Mouse (Mus musculus) ES-E14 (cell line): ENCODE results near the gene Adora2a. TPM values are rescaled to one million over a fixed set of nuclear protein-coding genes. Genes with fewer than 3 reads are reported as not detected.
"Not testable (repeated sequence)": the region's sequence is repeated elsewhere in the genome, so short reads cannot be mapped to it uniquely, and the experiment has no call there.

Experiments used
- DNase-seq: peaks from one replicate; pipeline ENCODE4 v3.0.0-alpha.2; 2013; ENCODE audit warnings: low read depth, low spot score
- H3K27ac ChIP-seq: 2 replicates; pipeline ENCODE4 v1.5.1; 2012; ENCODE audit warnings: low read depth, mild to moderate bottlenecking, low read length, moderate library complexity, mixed read lengths; ENCODE audit not compliant: poor library complexity, insufficient read depth, severe bottlenecking
- H3K36me3 ChIP-seq: 2 replicates; pipeline ENCODE4 v1.6.1; 2012; ENCODE audit warnings: mild to moderate bottlenecking, low read length, moderate library complexity, mixed read lengths; ENCODE audit not compliant: control insufficient read depth, poor library complexity, insufficient read depth, severe bottlenecking
- H3K4me1 ChIP-seq, 2 experiments: fragments of 150-350 bp in 1 of 2; sonication (generic) in 1 of 2; 2 replicates each; pipeline ENCODE4 v1.6.1; 2012; ENCODE audit warnings: low read length in 2 of 2, mild to moderate bottlenecking in 1 of 2, mixed read lengths in 1 of 2; ENCODE audit not compliant: control insufficient read depth in 2 of 2, insufficient read depth in 2 of 2, poor library complexity in 1 of 2
- H3K4me3 ChIP-seq, 2 experiments: fragments of 150-350 bp in 1 of 2; sonication (generic) in 1 of 2; 2 replicates each; pipeline ENCODE4 v1.5.1; 2012; ENCODE audit warnings: low read length in 2 of 2, low read depth in 1 of 2, mild to moderate bottlenecking in 1 of 2, mixed read lengths in 1 of 2; ENCODE audit not compliant: insufficient read depth in 1 of 2, poor library complexity in 1 of 2, severe bottlenecking in 1 of 2
- H3K9ac ChIP-seq: 2 replicates; pipeline ENCODE4 v1.6.1; 2012; ENCODE audit warnings: low read depth, mild to moderate bottlenecking, low read length, mixed read lengths; ENCODE audit not compliant: poor library complexity, insufficient read depth, severe bottlenecking
- H3K9me3 ChIP-seq: fragments of 150-350 bp; sonication (generic); 2 replicates; pipeline ENCODE4 v1.6.1; 2012; ENCODE audit warnings: low read depth, mild to moderate bottlenecking, low read length; ENCODE audit not compliant: control insufficient read depth, insufficient read depth
- CHD2 ChIP-seq: IDR thresholded peaks from 2 replicates; pipeline ENCODE4 v1.6.1; 2014; ENCODE audit warnings: mild to moderate bottlenecking, low read depth, low read length, inconsistent platforms
- HCFC1 ChIP-seq: IDR thresholded peaks from 2 replicates; pipeline ENCODE4 v1.6.1; 2012; ENCODE audit warnings: low read length, inconsistent platforms, borderline replicate concordance; ENCODE audit not compliant: insufficient read depth
- MAFK ChIP-seq: IDR thresholded peaks from 2 replicates; pipeline ENCODE4 v1.6.1; 2014; ENCODE audit warnings: mild to moderate bottlenecking, low read depth, low read length, inconsistent platforms; ENCODE audit not compliant: insufficient read depth
- ZC3H11A ChIP-seq: IDR thresholded peaks from 2 replicates; pipeline ENCODE4 v1.6.1; 2012; ENCODE audit warnings: low read depth, mild to moderate bottlenecking, inconsistent platforms, low read length, borderline replicate concordance
- ZNF384 ChIP-seq: IDR thresholded peaks from 2 replicates; pipeline ENCODE4 v1.6.1; 2012; ENCODE audit warnings: low read depth, low read length, inconsistent platforms
- in situ Hi-C, 2 experiments: fragments of 600-800 bp; cut with MboI; formaldehyde crosslinking; loops; one replicate each; pipeline ENCODE4 v1.15.1; 2025; ENCODE audit warnings: low sequenced_read_pairs in 2 of 2, inconsistent platforms in 1 of 2; ENCODE audit not compliant: unreplicated experiment in 2 of 2
- total RNA-seq: library from RNA; depleted of rRNA; stranded (reverse); fragments of 300-350 nt; gene quantifications from 2 replicates; pipeline ENCODE4 v1.2.3, GENCODE M21; 2012

Gene Adora2a
- total RNA-seq, 1 experiment = 0.58 TPM

DNA sequence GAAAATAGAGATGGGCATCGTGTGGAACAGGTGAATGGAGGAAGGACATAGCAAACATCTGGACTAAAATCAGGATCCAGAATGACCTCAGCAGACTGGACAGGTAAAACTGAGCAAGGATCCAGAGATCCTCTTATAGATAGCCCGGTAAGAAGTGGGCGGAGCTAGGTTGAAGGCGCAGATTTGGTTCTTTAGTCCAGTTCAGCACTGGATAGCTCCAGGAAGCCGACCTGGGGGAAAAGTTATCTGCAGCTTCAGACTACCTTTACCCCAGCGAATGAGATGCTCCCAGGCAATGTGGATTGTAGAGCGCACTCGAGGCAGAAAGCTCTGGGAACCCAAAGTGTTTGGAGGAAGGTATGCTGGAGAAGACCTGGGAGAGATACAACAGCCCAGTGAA, 25.3 kb downstream of the Adora2a start:
- Histone ChIP-seq H3K36me3 (no peaks in the 10 kb centered on the region), H3K27ac (no peak overlapping the region), H3K9ac (no peak overlapping the region), H3K4me1 (no peaks in the 10 kb centered on the region), H3K4me3 (no peak overlapping the region), H3K9me3 (no peaks in the 10 kb centered on the region)
- TF ChIP-seq MAFK (no peak), ZNF384 (no peak), HCFC1 (no peak), CHD2 (no peak), ZC3H11A (no peak)
- in situ Hi-C loops = no loop called here
- DNase-seq = no peak

DNA sequence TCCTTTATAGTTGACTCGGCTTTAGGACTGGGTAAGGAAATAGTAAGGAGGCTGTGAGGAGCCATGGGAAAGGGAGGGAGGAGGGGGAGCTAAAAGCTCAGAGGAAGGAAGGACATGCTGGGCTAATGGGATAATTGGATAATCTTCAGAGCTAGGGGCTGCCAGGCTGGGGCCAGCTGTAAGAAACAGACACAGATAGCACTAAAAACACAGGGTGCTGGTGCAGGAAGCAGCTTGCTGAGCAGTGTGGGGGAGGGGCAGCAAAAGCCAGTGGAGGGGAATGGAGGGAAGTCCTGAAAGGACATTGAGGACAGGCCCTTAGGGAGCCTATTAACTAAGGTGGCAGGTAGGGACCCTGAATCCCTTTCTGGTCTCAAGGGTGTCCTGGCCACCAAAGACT, 27.9 kb downstream of the Adora2a start:
- H3K9me3 ChIP-seq, H3K36me3 ChIP-seq, H3K4me3 ChIP-seq, H3K4me1 ChIP-seq, DNase-seq, H3K9ac ChIP-seq, in situ Hi-C loops, H3K27ac ChIP-seq: not testable (repeated sequence)

DNA sequence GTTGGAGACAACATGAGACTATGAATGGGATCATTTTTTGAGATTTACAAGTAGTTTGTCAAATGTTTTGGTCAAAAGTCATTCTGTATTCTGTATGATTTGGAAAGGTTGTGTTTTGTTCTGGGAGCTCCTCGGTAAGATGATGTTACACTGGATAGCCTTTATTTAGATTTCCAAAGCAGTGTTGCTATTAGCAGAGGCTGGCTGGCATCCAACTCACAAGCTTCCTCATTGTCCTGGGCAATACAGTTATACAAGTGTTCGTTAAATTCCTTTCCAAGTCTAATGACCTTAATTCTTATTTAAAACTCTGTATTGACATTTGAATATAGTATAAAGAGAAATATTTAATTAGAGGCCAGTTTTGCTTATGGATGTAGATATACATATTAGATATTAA, 28.6 kb downstream of the Adora2a start:
- no peak for TF ChIP-seq CHD2
- TF ChIP-seq ZC3H11A = no peak
- TF ChIP-seq MAFK = no peak
- no peak for TF ChIP-seq ZNF384
- TF ChIP-seq HCFC1 = no peak
- no peak for DNase-seq
- no peaks in the 10 kb centered on the region for H3K4me1 ChIP-seq
- no peaks in the 10 kb centered on the region for H3K36me3 ChIP-seq
- H3K9ac ChIP-seq = no peak overlapping the region
- H3K4me3 ChIP-seq = no peak overlapping the region
- no peak overlapping the region for H3K27ac ChIP-seq
- in situ Hi-C loops = no loop called here
- no peaks in the 10 kb centered on the region for H3K9me3 ChIP-seq

DNA sequence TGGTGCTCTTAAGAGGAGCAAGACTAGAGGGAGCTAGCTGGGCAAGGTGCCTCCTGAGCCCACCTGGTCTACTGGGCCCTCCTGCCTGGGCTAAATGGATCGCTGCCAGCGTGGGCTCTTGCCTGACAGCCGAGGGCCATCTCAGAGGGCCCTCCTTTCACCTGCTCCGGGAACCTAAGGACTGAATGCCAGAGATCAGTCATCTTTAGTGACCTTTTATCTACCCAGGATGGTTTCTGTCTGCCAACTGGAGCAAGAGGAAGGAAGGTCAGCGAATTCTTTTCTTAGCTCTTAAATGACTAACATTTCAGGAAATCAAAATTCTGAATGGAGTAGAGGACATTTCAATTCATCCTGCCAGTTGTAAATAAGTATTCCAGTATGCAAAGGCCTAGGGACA, 33.9 kb downstream of the Adora2a start:
- Histone ChIP-seq H3K9me3 (no peaks in the 10 kb centered on the region), H3K27ac (no peak overlapping the region), H3K9ac (no peak overlapping the region), H3K4me3 (no peak overlapping the region), H3K4me1 (no peaks in the 10 kb centered on the region), H3K36me3 (no peaks in the 10 kb centered on the region)
- in situ Hi-C loops = no loop called here
- TF ChIP-seq HCFC1 (no peak), ZNF384 (no peak), MAFK (no peak), ZC3H11A (no peak), CHD2 (no peak)
- DNase-seq = no peak

DNA sequence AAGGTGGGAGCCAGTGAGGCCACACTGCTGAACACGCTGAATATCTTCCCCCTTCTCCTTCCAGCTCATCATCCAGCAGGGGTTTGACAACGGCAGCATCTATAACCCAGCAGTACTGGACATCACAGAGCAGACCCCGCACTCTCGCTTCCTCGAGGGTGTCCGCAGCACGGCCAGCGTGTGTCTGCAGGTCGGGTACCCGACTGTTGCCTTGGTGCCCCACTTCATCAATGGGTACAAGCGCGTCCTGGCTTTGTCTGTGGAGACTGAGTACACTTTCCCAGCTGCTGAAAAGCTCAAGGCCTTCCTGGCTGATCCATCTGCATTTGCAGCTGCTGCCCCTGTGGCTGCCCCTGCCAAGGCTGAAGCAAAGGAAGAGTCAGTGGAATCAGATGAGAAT, 35.9 kb downstream of the Adora2a start:
- Histone ChIP-seq H3K4me1 (no peaks in the 10 kb centered on the region), H3K9ac (no peak overlapping the region), H3K36me3 (no peaks in the 10 kb centered on the region), H3K4me3 (no peak overlapping the region), H3K27ac (no peak overlapping the region), H3K9me3 (no peaks in the 10 kb centered on the region)
- TF ChIP-seq HCFC1 = no peak
- no peak for TF ChIP-seq MAFK
- no peak for TF ChIP-seq ZNF384
- TF ChIP-seq CHD2 = no peak
- TF ChIP-seq ZC3H11A = no peak
- no peak for DNase-seq
- in situ Hi-C loops = no loop called here

DNA sequence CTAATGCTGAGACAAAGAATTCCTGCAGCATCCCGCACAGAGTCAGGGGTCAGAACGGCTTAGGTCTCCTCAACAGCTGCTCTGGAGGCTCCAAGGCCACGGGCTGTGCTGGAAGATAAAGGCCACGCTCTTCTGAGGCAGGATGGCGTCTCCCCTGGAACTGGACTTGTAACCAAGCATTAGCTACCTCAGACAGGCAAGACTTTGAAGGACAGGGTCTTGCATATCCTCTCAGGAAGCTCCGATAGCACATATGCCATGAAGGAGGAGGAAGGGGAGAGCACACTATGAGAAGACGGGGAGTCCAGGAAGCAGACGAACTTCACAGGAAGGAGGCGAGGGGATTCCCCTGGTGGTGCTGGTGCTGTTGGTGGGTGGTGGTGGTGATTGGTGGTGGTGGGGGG, 37.2 kb downstream of the Adora2a start:
- H3K9ac ChIP-seq, H3K4me1 ChIP-seq, in situ Hi-C loops, DNase-seq, H3K27ac ChIP-seq, H3K36me3 ChIP-seq, H3K9me3 ChIP-seq, H3K4me3 ChIP-seq: not testable (repeated sequence)
